Mouse (Mus musculus) macrophage (primary cell): ENCODE measurements around the gene 4932438H23Rik. TPM values are rescaled to one million over a fixed set of nuclear protein-coding genes. Genes with fewer than 3 reads are reported as not detected.

Experiments
- H3K27ac ChIP-seq: fragments of 350-480 bp; formaldehyde crosslinking; 2 replicates; pipeline ENCODE4 v1.9.0; 2021
- H3K36me3 ChIP-seq: fragments of 350-480 bp; formaldehyde crosslinking; 2 replicates; pipeline ENCODE4 v1.9.0; 2021; ENCODE audit errors: inconsistent target
- H3K4me3 ChIP-seq: fragments of 350-480 bp; formaldehyde crosslinking; 2 replicates; pipeline ENCODE4 v1.9.0; 2021; ENCODE audit errors: inconsistent target
- H3K79me2 ChIP-seq: fragments of 350-480 bp; formaldehyde crosslinking; 2 replicates; pipeline ENCODE4 v1.9.0; 2021; ENCODE audit errors: inconsistent target
- WGBS: methylation state at CpG from one replicate; pipeline ENCODE4 v1.1.7; 2026; ENCODE audit warnings: inconsistent platforms; ENCODE audit not compliant: missing documents; 5-methylcytosine and 5-hydroxymethylcytosine counted together
- polyA plus RNA-seq: library from polyadenylated mRNA; stranded (reverse); fragments of 250-400 nt; gene quantifications from 3 replicates; pipeline ENCODE4 v1.2.4, GENCODE M21; 2018; ENCODE audit warnings: inconsistent platforms

The 4932438H23Rik gene
- polyA plus RNA-seq, 1 experiment from 2014 or later, result 0.14 TPM

DNA sequence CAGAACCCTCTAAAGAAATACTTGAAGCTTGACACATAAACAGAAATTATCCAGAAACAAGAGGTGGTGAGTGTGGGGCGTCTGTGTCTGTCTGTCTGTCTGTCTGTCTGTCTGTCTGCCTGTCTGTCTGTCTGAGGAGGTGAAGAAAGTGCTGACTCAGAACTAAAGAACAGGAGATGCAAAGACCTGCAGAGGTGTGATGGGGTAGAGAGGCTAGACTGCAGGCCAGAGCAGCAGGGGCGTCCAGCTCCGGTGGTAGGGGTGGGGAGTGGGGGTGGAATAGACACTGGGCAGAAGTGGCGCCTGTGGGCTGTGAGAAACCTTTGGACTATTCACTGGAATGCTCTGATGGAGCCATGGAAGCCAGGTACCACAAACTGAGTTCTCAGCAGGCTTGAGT, 21.1 kb upstream of the 4932438H23Rik start:
- Histone ChIP-seq H3K79me2 (no peaks in the 10 kb centered on the region), H3K36me3 (no peaks in the 10 kb centered on the region), H3K4me3 (no peak overlapping the region), H3K27ac (no peak overlapping the region)
- 96% methylated on average over 4 of the region's 4 CpGs for WGBS

GRCm38 (mm10) chr16:91110999-91111535, 16.1 kb upstream of the 4932438H23Rik start:
- H3K4me3 ChIP-seq, result no peak overlapping the region
- no peak overlapping the region for H3K27ac ChIP-seq
- H3K36me3 ChIP-seq, result no peaks in the 10 kb centered on the region
- no peaks in the 10 kb centered on the region for H3K79me2 ChIP-seq
- 39% methylated on average over 11 of the region's 11 CpGs for WGBS

DNA sequence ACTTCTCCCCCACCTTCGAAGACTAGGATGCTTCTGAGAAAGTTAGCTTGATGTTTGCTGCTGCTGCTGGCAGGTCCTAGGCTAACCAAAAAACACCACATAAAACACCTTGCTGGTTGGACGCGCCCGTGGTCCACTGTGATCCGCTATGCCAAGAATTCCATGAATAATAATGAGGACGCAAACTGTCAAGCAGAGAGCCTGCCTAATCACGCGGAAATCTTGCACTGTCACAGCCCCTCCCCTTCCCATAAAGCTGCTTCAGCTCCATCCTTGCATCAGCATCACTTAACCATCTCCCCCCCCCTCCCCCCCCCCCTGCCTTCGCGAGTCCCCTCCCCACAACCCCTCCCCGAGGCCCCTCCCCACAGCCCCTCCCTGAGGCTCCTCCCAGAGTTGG, 12.7 kb upstream of the 4932438H23Rik start:
- 92% methylated on average over 8 of the region's 11 CpGs for WGBS

GRCm38 (mm10) chr16:91105481-91106051, 10.6 kb upstream of the 4932438H23Rik start:
- Histone ChIP-seq H3K27ac (no peak overlapping the region), H3K4me3 (no peak overlapping the region), H3K79me2 (no peaks in the 10 kb centered on the region), H3K36me3 (no peaks in the 10 kb centered on the region)
- 76% methylated on average over 12 of the region's 13 CpGs for WGBS

More for the DNA sequence above, 12.7 kb upstream of the 4932438H23Rik start:
- Histone ChIP-seq H3K36me3 (no peaks in the 10 kb centered on the region), H3K4me3 (no peak overlapping the region), H3K27ac (no peak overlapping the region), H3K79me2 (no peaks in the 10 kb centered on the region)

DNA sequence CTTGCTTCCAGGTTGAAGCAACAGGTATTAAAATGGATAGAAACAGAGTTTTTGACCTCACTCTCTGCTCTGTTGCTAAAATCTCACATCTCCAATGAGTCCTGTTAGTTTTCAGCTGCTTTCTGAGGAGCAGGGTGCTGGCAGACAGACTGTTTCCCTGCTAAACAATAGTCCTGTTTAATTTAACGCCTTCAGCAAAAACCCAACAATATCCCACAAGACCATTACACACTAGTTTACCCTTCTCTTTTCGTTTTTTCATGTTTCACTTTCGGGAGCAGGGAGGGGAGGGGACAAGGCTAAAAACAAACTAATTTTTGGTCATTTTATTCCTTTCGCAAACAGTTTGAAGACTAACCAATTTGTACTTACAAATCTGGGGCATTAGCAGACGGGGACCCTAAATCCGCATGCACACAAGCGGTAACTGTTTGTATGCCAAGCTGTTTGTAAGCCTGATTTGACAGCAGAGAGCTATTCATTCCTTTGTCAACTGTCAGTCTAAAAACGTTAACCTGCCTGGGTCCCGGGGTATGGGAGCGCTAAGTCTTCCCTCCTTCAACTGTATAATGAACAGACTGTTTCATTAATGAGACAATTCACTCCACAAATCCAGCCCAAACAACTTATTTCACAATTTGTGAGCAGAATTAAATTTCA, 10.0 kb upstream of the 4932438H23Rik start:
- H3K36me3 ChIP-seq, result no peaks in the 10 kb centered on the region
- H3K79me2 ChIP-seq, result no peaks in the 10 kb centered on the region
- H3K27ac ChIP-seq, result no peak overlapping the region
- no peak overlapping the region for H3K4me3 ChIP-seq
- WGBS, result 68% methylated on average over 10 of the region's 10 CpGs

- no peak overlapping the region for H3K4me3 ChIP-seq
- no peaks in the 10 kb centered on the region for H3K36me3 ChIP-seq
- 84% methylated on average over 14 of the region's 14 CpGs for WGBS
- no peak overlapping the region for H3K27ac ChIP-seq
- H3K79me2 ChIP-seq, result no peaks in the 10 kb centered on the region
Measured at GRCm38 (mm10) chr16:91103386-91103785, 8.5 kb upstream of the 4932438H23Rik start.

DNA sequence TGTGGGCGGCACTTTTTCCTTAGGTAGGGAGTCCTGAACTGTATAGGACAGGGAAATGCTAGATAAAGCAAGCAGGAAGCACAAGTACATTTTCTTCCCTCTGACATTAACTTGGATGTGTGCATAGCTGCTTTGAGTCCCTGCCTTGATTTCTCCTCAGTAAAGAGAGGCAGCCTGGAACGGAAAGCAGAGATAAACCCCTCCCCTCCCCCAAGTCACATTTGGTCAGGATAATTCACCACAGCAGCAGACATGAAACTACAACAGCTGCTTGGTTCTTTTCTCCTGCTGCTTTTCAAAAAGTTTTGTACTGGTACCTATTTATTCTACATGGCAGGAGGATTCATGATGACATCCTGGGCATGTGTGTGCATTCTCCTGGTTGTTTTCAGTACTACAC, 5.6 kb upstream of the 4932438H23Rik start:
- H3K4me3 ChIP-seq, result no peak overlapping the region
- no peaks in the 10 kb centered on the region for H3K36me3 ChIP-seq
- H3K79me2 ChIP-seq, result no peaks in the 10 kb centered on the region
- H3K27ac ChIP-seq, result no peak overlapping the region
- 55% methylated on average over 2 of the region's 2 CpGs for WGBS

DNA sequence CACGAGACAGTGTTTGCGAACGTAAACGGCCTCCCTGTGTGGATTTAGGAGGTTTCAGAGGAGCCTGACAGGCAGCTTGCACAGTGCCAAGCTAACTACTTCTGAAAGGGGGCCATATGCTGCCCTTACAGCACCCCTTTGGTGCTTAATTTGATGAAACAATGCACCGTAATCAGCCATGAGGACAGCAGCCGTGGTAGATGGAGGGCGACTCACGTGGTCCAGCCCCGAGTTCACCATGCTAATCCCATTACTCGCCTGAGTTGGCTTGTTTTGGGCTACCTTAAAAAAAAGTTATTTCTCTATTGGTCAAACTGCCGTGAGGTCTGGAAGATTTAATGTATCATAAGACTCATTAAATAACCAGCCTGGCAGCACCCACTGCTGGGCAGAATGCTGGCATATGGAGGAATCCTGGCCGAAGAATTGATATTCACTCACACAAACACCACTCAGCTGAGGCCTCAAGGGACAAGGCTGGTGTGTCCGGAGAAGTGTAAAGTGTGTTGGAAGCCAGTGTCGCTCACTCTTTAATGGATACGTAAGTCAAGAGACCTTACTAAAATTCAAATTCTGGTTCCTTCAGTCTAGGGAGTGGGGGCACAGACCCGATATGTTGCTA, 4.6 kb upstream of the 4932438H23Rik start:
- Histone ChIP-seq H3K27ac (no peak overlapping the region), H3K79me2 (no peaks in the 10 kb centered on the region), H3K36me3 (no peaks in the 10 kb centered on the region), H3K4me3 (no peak overlapping the region)
- WGBS, result 88% methylated on average over 16 of the region's 16 CpGs

DNA sequence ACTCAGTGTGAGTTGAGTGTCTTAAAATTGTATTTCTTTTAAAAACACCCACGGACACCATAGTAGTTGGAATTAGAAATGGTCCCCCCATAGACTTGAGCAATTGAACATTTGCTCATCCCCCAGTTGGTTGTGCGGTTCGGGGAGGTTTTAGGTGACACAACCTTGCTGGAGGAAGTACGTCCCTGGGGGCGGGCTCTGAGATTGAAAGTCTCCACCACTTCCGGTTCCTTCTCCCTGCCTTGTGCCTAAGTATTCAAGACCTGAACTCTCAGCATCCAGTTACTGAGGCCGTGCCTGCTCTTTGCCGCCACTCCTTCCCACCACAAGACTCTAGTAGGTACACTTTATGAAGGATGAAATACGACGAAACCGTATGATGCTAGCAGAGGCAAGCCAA, 2.9 kb upstream of the 4932438H23Rik start:
- Histone ChIP-seq H3K27ac (no peak overlapping the region), H3K4me3 (no peak overlapping the region), H3K36me3 (no peaks in the 10 kb centered on the region), H3K79me2 (no peaks in the 10 kb centered on the region)
- 79% methylated on average over 11 of the region's 11 CpGs for WGBS

DNA sequence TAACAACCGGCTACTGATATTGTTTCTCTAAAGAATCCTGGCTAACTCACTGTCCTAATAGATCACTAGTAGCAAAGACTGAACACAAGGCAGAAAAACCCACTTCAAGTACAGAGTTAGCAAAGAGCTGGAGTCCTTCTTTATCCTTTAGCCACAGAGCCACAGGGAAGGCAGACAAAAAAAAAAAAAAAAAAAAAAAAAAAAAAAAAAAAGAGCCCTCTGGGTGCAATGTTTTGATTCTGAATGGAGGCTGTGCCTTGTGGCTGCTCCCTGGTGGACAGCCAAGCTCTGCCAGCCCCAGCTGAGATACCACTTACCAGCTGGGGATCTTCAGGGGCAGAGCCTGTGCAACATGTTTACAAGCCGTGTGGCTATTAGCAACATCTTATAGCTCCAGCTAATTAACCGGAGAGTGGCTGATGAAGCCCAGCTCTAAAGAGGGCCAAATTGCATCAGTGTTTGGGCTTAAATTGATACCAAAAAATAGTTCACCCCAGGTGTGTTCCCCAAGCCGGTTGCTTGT, 2.1 kb upstream of the 4932438H23Rik start:
- no peaks in the 10 kb centered on the region for H3K79me2 ChIP-seq
- H3K27ac ChIP-seq, result no peak overlapping the region
- no peaks in the 10 kb centered on the region for H3K36me3 ChIP-seq
- WGBS, result 98% methylated on average over 4 of the region's 4 CpGs
- H3K4me3 ChIP-seq, result no peak overlapping the region

DNA sequence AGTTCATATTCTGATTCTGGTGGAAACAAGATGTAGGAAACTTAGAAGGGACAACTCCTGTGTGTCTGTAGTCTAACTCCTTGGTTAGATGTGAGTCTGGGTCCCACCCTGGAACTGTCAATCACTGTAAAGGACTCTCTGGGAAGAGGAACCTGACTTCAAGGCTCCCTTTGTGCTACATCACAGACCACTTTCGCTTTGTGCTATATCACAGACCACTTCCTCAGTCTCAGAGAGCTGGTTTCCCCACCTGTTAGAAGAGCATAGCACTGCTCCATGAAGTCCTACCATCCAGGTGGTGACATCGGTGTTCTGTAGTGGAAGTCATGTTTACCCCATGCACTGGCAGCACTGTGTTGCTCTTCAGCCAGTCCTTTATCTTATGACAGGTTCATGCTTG, 1.1 kb upstream of the 4932438H23Rik start:
- H3K79me2 ChIP-seq, result no peaks in the 10 kb centered on the region
- H3K27ac ChIP-seq, result no peak overlapping the region
- 48% methylated on average over 2 of the region's 2 CpGs for WGBS
- no peak overlapping the region for H3K4me3 ChIP-seq
- no peaks in the 10 kb centered on the region for H3K36me3 ChIP-seq

- no peak overlapping the region for H3K4me3 ChIP-seq
- 56% methylated on average over 4 of the region's 4 CpGs for WGBS
- H3K36me3 ChIP-seq, result no peaks in the 10 kb centered on the region
- no peak overlapping the region for H3K27ac ChIP-seq
- H3K79me2 ChIP-seq, result no peaks in the 10 kb centered on the region
Measured at GRCm38 (mm10) chr16:91086642-91087306, 8.1 kb downstream of the 4932438H23Rik start.

GRCm38 (mm10) chr16:91085239-91085825, 9.6 kb downstream of the 4932438H23Rik start:
- WGBS, result 81% methylated on average over 17 of the region's 17 CpGs
- Histone ChIP-seq H3K27ac (no peak overlapping the region), H3K4me3 (no peak overlapping the region), H3K36me3 (no peaks in the 10 kb centered on the region), H3K79me2 (no peaks in the 10 kb centered on the region)
